Mouse (Mus musculus) heart, postnatal 14 days (tissue): Measurements from ENCODE around the gene Sorl1. TPM values are rescaled to one million over a fixed set of nuclear protein-coding genes. Genes with fewer than 3 reads are reported as not detected.
A peak's percentile ranks its signal among the peaks of the same experiment; 100 is the strongest.

Experiments used
- DNase-seq, 2 experiments: peaks; one replicate each; pipeline ENCODE4 v3.0.0; 2021 to 2022
- intact Hi-C: fragments of 180-260 bp; cut with DNase I; formaldehyde crosslinking; loops from one replicate; pipeline ENCODE4 v1.15.1; 2025
- total RNA-seq, 2 experiments: library from RNA; stranded (reverse); gene quantifications; 2 replicates each; pipeline ENCODE4 v1.2.3; 2021

The Sorl1 gene
- total RNA-seq, 2 experiments from 2014 or later, result 10.2 to 11.3 TPM

DNA sequence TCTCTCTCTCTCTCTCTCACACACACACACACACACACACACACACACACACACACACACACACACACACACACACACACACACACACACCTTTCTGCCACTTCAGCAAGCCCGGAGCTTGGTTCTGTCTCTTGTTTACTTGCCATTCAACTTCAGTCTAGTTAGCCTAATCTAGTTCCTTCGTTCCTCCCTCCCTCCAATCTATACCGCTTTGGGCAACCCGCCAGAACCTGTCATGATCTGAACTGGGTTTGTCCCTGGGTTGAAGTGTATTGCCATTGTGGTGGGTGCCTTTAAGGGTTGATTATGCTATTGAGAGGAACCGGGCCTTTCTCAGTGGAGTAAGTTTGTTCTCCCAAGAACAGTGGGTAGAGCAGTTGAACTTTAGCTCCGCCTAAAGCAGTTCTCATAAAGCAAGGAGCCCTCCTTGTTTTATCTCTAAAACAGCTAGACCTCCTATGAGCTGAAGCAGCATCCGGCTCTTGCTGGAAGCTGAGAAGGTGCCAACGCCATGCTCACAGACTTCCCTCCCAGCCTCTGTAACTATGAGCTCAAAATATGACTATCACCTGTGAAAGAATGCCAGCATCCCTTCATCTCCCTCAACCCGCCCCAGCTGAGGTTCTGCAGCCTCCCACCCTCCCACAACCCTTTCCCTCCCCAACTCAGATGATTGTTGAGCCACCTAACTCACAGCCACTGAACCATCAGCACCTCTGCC is 1.3 kb upstream of the Sorl1 start:
- intact Hi-C loops, result no loop called here
- no peak for DNase-seq

DNA sequence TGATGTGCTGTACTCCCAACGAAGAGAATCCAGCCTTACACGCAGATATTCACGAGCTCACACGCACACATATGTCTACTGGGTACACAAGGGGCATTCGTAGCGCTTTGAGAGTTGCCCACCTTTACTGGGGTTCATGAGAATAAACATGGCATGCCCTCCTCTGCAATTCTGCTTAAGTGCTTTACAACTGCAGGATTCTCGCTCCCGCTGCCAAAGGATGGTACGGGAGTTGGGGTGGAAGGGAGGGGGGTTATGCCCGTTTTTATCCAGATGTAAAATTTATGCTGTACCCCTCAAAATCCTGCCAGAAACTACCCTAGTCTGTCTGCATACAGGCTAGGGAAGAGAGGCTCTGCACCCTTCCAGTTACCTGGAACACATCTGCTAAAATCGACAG is 893 bp downstream of the Sorl1 start:
- intact Hi-C loops, result loop anchor here (5.0 kb wide), 2 partner anchors 84 to 121 kb away; no protein-coding TSS in a partner anchor
- DNase-seq, result no peak

GRCm38 (mm10) chr9:42122441-42122840 is 1.7 kb downstream of the Sorl1 start:
- intact Hi-C loops, result loop anchor here (5.0 kb wide), 2 partner anchors 85 to 120 kb away; no protein-coding TSS in a partner anchor
- no peak for DNase-seq

- DNase-seq, result no peak
- intact Hi-C loops, result loop anchor here (5.0 kb wide), 2 partner anchors 86 to 119 kb away; no protein-coding TSS in a partner anchor
Measured at GRCm38 (mm10) chr9:42121631-42122354, 2.3 kb downstream of the Sorl1 start.

DNA sequence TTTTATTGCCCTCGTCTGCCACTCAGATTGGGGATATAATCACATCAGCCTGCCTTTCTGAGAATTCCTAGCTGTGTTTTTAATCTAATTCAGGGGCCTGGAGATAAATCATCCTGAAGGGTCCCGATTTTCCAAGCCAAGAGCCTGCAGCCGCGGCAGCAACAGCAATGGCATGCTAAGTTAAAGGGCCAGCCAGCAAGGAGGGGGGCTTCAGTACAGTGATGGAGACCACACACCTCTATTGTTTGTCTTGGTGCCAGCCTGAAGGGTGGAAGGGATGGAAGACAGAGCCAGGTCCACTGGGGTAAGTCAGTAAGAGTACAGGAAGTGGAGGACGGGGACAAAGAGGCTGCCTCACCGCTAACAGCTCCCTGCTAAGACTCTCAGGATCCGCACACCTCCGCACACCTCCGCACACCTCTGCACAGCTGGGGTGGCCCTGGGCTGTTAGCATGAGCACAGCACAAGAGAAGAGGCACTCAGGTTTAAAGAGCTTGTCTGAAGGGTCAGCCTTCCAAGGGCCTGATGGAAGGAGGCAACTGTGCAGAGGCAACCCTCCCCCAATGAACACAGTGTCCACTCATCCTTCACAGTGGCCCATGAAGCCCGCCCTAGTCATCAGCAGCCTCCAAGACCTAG is 7.6 kb downstream of the Sorl1 start:
- intact Hi-C loops, result no loop called here
- no peak for DNase-seq

DNA sequence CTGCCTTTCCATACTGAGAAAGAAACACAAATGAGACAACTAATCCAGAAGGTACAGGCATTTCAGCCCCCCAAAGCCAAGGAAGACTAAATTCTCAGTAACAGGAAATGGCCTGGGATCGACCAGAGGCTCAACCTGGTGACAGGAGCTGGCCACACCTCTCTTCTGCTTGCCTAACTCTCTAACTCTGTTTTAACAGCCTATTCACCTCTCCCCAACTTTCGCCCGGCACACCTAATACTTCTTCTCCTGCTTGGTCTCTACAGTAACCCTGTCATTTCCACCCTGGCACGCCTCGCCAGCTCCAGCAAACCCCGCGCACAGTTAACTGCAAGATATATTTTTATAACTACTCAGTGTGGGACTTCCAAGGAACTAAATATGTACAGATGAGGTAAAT is 9.0 kb downstream of the Sorl1 start:
- no peak for DNase-seq
- intact Hi-C loops, result no loop called here

DNA sequence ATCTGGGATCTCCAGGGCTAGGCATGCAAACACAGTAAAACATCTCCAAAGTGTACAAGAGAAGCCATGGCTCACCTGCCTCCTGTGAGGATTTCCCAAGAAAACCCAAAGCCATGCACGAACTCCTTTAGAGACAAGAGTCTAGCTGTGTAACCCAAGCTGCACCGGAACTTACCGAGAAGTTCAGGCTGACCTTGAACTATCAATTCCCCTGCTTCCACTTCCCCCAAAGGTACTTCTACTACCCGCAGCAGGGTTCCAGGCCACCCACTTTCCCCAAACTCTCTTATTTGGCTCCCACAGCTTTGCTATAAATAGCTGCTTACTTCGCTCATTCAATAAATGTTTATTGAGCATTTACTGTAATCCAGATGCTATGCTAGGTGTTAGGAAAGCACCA is 10.8 kb downstream of the Sorl1 start:
- no peak for DNase-seq
- intact Hi-C loops, result no loop called here

GRCm38 (mm10) chr9:42112691-42113090 is 11.4 kb downstream of the Sorl1 start:
- intact Hi-C loops, result no loop called here
- DNase-seq, result no peak

- intact Hi-C loops, result no loop called here
- DNase-seq, result no peak
Measured at GRCm38 (mm10) chr9:42111256-42111655, 12.8 kb downstream of the Sorl1 start.

- peak; percentile 18 to 43 for DNase-seq
- intact Hi-C loops, result no loop called here
Measured at GRCm38 (mm10) chr9:42109837-42110451, 14.2 kb downstream of the Sorl1 start.

DNA sequence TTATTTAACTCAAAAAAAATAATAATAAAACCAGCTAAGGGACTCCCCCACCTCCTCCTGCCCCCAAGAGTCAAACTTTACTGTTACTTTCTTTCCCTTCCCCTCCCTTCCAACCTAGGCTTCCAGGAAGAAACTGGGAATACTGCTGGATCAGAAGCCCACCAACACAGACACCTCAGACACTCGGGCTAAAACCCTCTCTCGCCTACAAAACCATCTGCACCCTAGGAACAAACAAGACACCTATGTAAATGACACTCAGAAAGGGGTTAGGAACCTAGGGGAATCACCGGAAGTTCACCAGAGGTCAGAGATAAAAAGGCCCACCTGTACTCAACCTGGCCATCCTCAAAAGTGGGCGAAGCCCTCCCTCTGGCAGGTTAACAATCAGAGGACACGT is 15.0 kb downstream of the Sorl1 start:
- intact Hi-C loops, result no loop called here
- DNase-seq, result no peak

GRCm38 (mm10) chr9:42108369-42108951 is 15.6 kb downstream of the Sorl1 start:
- no peak for DNase-seq
- intact Hi-C loops, result no loop called here

DNA sequence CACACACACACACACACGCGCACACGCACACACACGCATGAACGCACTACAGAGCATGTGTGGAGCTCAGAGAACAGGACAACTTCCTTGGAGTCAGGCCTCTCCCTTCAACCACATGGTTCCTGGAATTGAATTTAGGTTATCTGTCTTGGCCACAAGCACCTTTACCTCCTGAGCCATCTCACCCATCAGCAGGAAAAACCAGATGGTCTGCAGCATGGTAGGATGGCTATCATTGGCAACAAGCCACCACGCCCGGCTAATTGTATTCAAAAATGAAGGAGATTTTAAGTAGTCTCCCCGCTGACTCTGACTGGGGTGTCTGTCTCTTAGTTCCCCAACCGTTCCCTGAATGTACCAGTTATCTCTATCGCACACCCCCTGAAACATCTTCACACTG is 17.0 kb downstream of the Sorl1 start:
- intact Hi-C loops, result no loop called here

GRCm38 (mm10) chr9:42106305-42106704 is 17.8 kb downstream of the Sorl1 start:
- intact Hi-C loops, result no loop called here
- DNase-seq, result no peak

More for the DNA sequence above, 17.0 kb downstream of the Sorl1 start:
- no peak for DNase-seq

- no peak for DNase-seq
- intact Hi-C loops, result no loop called here
Measured at GRCm38 (mm10) chr9:42103546-42103945, 20.6 kb downstream of the Sorl1 start.

DNA sequence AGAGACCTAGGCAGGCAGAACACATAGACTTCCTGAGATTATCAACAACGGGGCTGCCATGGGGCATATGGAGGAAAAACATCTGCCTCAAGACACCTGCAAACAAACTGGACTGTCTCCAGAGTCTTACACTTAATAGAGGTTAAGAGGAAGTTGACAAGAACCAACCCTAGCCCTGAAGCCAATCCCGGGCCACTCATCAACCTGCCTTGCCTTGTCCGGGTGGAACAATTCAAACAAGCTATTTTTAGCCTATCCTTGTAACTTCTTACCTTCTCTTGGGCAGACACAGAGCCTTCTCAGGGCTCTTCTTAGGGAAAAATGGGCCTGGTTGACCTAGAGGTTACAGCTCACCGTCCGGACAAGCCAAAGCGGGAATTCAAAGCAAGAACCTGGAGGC is 22.1 kb downstream of the Sorl1 start:
- intact Hi-C loops, result no loop called here
- DNase-seq, result no peak

DNA sequence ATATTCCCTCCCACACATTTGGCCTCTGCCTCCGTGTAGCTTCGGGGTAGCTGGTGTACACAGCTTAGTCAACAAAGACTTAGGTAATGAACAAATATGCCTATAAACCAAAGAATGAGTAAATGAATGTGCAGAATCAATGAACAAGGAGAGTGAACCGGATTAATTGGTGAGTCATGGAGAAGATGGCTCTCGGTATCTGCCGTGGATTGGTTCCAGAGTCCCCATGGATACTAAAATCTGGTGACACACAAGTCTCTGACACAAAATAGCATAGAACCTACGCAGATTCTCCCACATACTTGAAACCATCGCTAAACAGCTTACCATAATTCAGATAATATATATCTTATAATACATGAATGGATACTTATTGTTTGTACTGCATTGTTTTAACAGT is 22.8 kb downstream of the Sorl1 start:
- DNase-seq, result no peak
- intact Hi-C loops, result no loop called here

- intact Hi-C loops, result no loop called here
- no peak for DNase-seq
Measured at GRCm38 (mm10) chr9:42100618-42101210, 23.4 kb downstream of the Sorl1 start.

GRCm38 (mm10) chr9:42098474-42099121 is 25.5 kb downstream of the Sorl1 start:
- DNase-seq, result no peak
- intact Hi-C loops, result no loop called here
